Mouse (Mus musculus) C3H10T1/2 (cell line): ENCODE measurements around the gene Vldlr. TPM values are rescaled to one million over a fixed set of nuclear protein-coding genes. Genes with fewer than 3 reads are reported as not detected.

Experiments
- polyA plus RNA-seq, 2 experiments: library from polyadenylated mRNA; unstranded; fragments of >200 nt; fragmentation: generic; extraction: Trizol; gene quantifications; one replicate each; pipeline ENCODE4 v1.2.1; 2012; ENCODE audit warnings: missing spikeins in 2 of 2

Gene Vldlr
- polyA plus RNA-seq = under 1 TPM; 0.04 to 0.67 TPM

DNA sequence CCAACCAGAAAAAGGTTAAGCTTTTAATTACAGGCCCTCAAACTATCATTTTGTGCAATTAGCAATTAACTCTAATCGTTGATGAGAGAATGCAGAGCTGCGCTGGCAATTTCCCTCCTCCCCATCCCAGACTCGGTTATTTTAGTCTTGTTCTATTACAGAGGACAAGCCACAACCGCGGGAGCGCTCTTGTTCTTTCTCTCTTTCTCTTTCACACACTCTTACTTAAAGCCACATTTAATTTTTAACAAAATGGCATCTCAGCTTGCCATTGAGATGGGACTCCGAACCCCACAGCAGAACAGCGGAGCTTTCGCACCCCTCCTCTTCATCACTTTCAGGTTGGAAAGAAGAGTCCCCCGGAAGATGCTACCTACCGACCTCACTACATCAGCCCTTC is at the start of gene Vldlr:
Gene Vldlr, plus strand, starts transcription at position 167 of the 400 bp plus-strand sequence.

Other genes with a start within 250 kb of the Vldlr start
- not detected for gene Kcnv2, start 106.1 kb downstream of the Vldlr start, polyA plus RNA-seq
- gene Pum3, start 213.3 kb downstream of the Vldlr start, polyA plus RNA-seq = 10 to 100 TPM; 12.4 to 21.7 TPM